Mouse (Mus musculus): ENCODE data around the gene Focad. TPM values are rescaled to one million over a fixed set of nuclear protein-coding genes. Genes with fewer than 3 reads are reported as not detected.
A peak's percentile ranks its signal among the peaks of the same experiment; 100 is the strongest.

Focad gene
- polyA plus RNA-seq, 1 experiment from 2014 or later = 6.5 TPM

- Histone ChIP-seq H3K4me1 (replicated peaks; ENCODE audit: control insufficient read depth, insufficient read depth) (peaks cover 8% of the 10 kb centered on the region; the same call in 1 of the 2 replicates), H3K36me3 (ENCODE audit: control insufficient read depth, insufficient read depth, low read length) (no peaks in the 10 kb centered on the region), H3K9me3 (ENCODE audit: control insufficient read depth, low read length) (no peaks in the 10 kb centered on the region), H3K4me2 (replicated peaks; ENCODE audit: low read depth) (peak overlapping the region; percentile 68), H3K9ac (ENCODE audit: low read length) (no peak overlapping the region), H3K27ac (replicated peaks) (0 out of 2 replicates have a peak overlapping the region, but pooled peaks have one; percentile 36), H3K27me3 (ENCODE audit: control insufficient read depth, insufficient read depth, low read length) (no peaks in the 10 kb centered on the region), H3K4me3 (ENCODE audit: low read depth, low read length) (peak overlapping the region; percentile 43; the same call in 1 of the 2 replicates)
- WGBS = 20% methylated on average over 2 of the region's 2 CpGs
- no peak for TF ChIP-seq EP300 (optimal IDR thresholded peaks at IDR 0.05)
- no peak for TF ChIP-seq CTCF (IDR thresholded peaks at IDR 0.05; ENCODE audit: low read depth)
- no peak for DNase-seq (ENCODE audit: low spot score)
- no peak for ATAC-seq (ENCODE audit: low FRiP score, low TSS enrichment)
These were observed 343.5 kb downstream of the Focad start for GRCm38 (mm10) chr4:88437917-88438316.

GRCm38 (mm10) chr4:88438326-88438989, 344.0 kb downstream of the Focad start, which contains the start of gene Hacd4:
TSS of gene Hacd4 (minus strand) at chr4:88438928.
- Histone ChIP-seq H3K4me1 (replicated peaks; ENCODE audit: control insufficient read depth, insufficient read depth) (peaks cover 8% of the 10 kb centered on the region; the same call in 1 of the 2 replicates), H3K4me3 (ENCODE audit: low read depth, low read length) (peak within 1 kb of the TSS; percentile 43), H3K4me2 (replicated peaks; ENCODE audit: low read depth) (peak within 1 kb of the TSS; percentile 68), H3K27me3 (ENCODE audit: control insufficient read depth, insufficient read depth, low read length) (no peaks in the 10 kb centered on the region), H3K36me3 (ENCODE audit: control insufficient read depth, insufficient read depth, low read length) (no peaks in the 10 kb centered on the region), H3K9me3 (ENCODE audit: control insufficient read depth, low read length) (no peaks in the 10 kb centered on the region), H3K9ac (ENCODE audit: low read length) (peak within 1 kb of the TSS; percentile 63), H3K27ac (replicated peaks) (0 out of 2 replicates have a peak within 1 kb of the TSS, but pooled peaks have one; percentile 36)
- DNase-seq (ENCODE audit: low spot score) = peak; percentile 75
- TF ChIP-seq CTCF (IDR thresholded peaks at IDR 0.05; ENCODE audit: low read depth) (no peak), EP300 (optimal IDR thresholded peaks at IDR 0.05) (no peak)
- WGBS = 3% methylated on average over 14 of the region's 14 CpGs
- ATAC-seq (ENCODE audit: low FRiP score, low TSS enrichment) = peak; percentile 87

- Histone ChIP-seq H3K27me3 (ENCODE audit: control insufficient read depth, insufficient read depth, low read length) (no peaks in the 10 kb centered on the region), H3K4me1 (replicated peaks; ENCODE audit: control insufficient read depth, insufficient read depth) (peaks cover 8% of the 10 kb centered on the region; the same call in 1 of the 2 replicates), H3K9me3 (ENCODE audit: control insufficient read depth, low read length) (no peaks in the 10 kb centered on the region), H3K27ac (replicated peaks) (no peak overlapping the region), H3K9ac (ENCODE audit: low read length) (peak overlapping the region; percentile 63), H3K36me3 (ENCODE audit: control insufficient read depth, insufficient read depth, low read length) (no peaks in the 10 kb centered on the region), H3K4me2 (replicated peaks; ENCODE audit: low read depth) (peak overlapping the region; percentile 68), H3K4me3 (ENCODE audit: low read depth, low read length) (peak overlapping the region; percentile 43)
- WGBS = 10% methylated on average over 4 of the region's 4 CpGs
- TF ChIP-seq EP300 (optimal IDR thresholded peaks at IDR 0.05) (no peak), CTCF (IDR thresholded peaks at IDR 0.05; ENCODE audit: low read depth) (no peak)
- ATAC-seq (ENCODE audit: low FRiP score, low TSS enrichment) (no peak), DNase-seq (ENCODE audit: low spot score) (no peak)
These were observed 344.5 kb downstream of the Focad start for GRCm38 (mm10) chr4:88438990-88439329.

GRCm38 (mm10) chr4:88439669-88440123, 345.3 kb downstream of the Focad start:
- Histone ChIP-seq H3K27ac (replicated peaks) (no peak overlapping the region), H3K36me3 (ENCODE audit: control insufficient read depth, insufficient read depth, low read length) (no peaks in the 10 kb centered on the region), H3K27me3 (ENCODE audit: control insufficient read depth, insufficient read depth, low read length) (no peaks in the 10 kb centered on the region), H3K9ac (ENCODE audit: low read length) (no peak overlapping the region), H3K4me1 (replicated peaks; ENCODE audit: control insufficient read depth, insufficient read depth) (peaks cover 8% of the 10 kb centered on the region; the same call in 1 of the 2 replicates), H3K9me3 (ENCODE audit: control insufficient read depth, low read length) (no peaks in the 10 kb centered on the region), H3K4me3 (ENCODE audit: low read depth, low read length) (no peak overlapping the region), H3K4me2 (replicated peaks; ENCODE audit: low read depth) (no peak overlapping the region)
- TF ChIP-seq EP300 (optimal IDR thresholded peaks at IDR 0.05) (no peak), CTCF (IDR thresholded peaks at IDR 0.05; ENCODE audit: low read depth) (no peak)
- ATAC-seq (ENCODE audit: low FRiP score, low TSS enrichment) (no peak), DNase-seq (ENCODE audit: low spot score) (no peak)
- WGBS = 84% methylated on average over 6 of the region's 6 CpGs

- H3K9me3 ChIP-seq (ENCODE audit: control insufficient read depth, low read length) = no peaks in the 10 kb centered on the region
- no peak overlapping the region for H3K9ac ChIP-seq (ENCODE audit: low read length)
- WGBS = 88% methylated on average over 7 of the region's 7 CpGs
- no peak overlapping the region for H3K4me3 ChIP-seq (ENCODE audit: low read depth, low read length)
- peaks cover 8% of the 10 kb centered on the region; the same call in 1 of the 2 replicates for H3K4me1 ChIP-seq (replicated peaks; ENCODE audit: control insufficient read depth, insufficient read depth)
- no peaks in the 10 kb centered on the region for H3K27me3 ChIP-seq (ENCODE audit: control insufficient read depth, insufficient read depth, low read length)
- no peak for TF ChIP-seq CTCF (IDR thresholded peaks at IDR 0.05; ENCODE audit: low read depth)
- no peak overlapping the region for H3K4me2 ChIP-seq (replicated peaks; ENCODE audit: low read depth)
- ATAC-seq (ENCODE audit: low FRiP score, low TSS enrichment) (no peak), DNase-seq (ENCODE audit: low spot score) (no peak)
- no peaks in the 10 kb centered on the region for H3K36me3 ChIP-seq (ENCODE audit: control insufficient read depth, insufficient read depth, low read length)
- H3K27ac ChIP-seq (replicated peaks) = no peak overlapping the region
These were observed 346.4 kb downstream of the Focad start for GRCm38 (mm10) chr4:88440814-88441213.

GRCm38 (mm10) chr4:88448976-88449375, 354.5 kb downstream of the Focad start:
- H3K27me3 ChIP-seq (ENCODE audit: control insufficient read depth, insufficient read depth, low read length) = no peaks in the 10 kb centered on the region
- H3K4me3 ChIP-seq (ENCODE audit: low read depth, low read length) = no peak overlapping the region
- no peaks in the 10 kb centered on the region for H3K9me3 ChIP-seq (ENCODE audit: control insufficient read depth, low read length)
- DNase-seq (ENCODE audit: low spot score) (no peak), ATAC-seq (ENCODE audit: low FRiP score, low TSS enrichment) (no peak)
- 55% methylated on average over 2 of the region's 2 CpGs for WGBS
- no peaks in the 10 kb centered on the region for H3K36me3 ChIP-seq (ENCODE audit: control insufficient read depth, insufficient read depth, low read length)
- H3K4me2 ChIP-seq (replicated peaks; ENCODE audit: low read depth) = no peak overlapping the region
- H3K27ac ChIP-seq (replicated peaks) = no peak overlapping the region
- TF ChIP-seq EP300 (optimal IDR thresholded peaks at IDR 0.05) (no peak), CTCF (IDR thresholded peaks at IDR 0.05; ENCODE audit: low read depth) (no peak)
- no peaks in the 10 kb centered on the region for H3K4me1 ChIP-seq (replicated peaks; ENCODE audit: control insufficient read depth, insufficient read depth)
- H3K9ac ChIP-seq (ENCODE audit: low read length) = no peak overlapping the region
